Mouse (Mus musculus): ENCODE data around the gene Art2b.
"Not testable (repeated sequence)": the region's sequence is repeated elsewhere in the genome, so short reads cannot be mapped to it uniquely, and the experiment has no call there.

Gene Art2b

GRCm38 (mm10) chr7:101585408-101585807 is at the start of gene Art2b:
Gene Art2b, minus strand, starts transcription at chr7:101585600.
- in situ Hi-C loops (cut with MboI; ENCODE audit: unreplicated experiment in 2 of 2): no loop called here

- in situ Hi-C loops (cut with MboI; ENCODE audit: unreplicated experiment in 2 of 2): no loop called here
Observed at GRCm38 (mm10) chr7:101634513-101634912, 49.1 kb upstream of the Art2b start.

DNA sequence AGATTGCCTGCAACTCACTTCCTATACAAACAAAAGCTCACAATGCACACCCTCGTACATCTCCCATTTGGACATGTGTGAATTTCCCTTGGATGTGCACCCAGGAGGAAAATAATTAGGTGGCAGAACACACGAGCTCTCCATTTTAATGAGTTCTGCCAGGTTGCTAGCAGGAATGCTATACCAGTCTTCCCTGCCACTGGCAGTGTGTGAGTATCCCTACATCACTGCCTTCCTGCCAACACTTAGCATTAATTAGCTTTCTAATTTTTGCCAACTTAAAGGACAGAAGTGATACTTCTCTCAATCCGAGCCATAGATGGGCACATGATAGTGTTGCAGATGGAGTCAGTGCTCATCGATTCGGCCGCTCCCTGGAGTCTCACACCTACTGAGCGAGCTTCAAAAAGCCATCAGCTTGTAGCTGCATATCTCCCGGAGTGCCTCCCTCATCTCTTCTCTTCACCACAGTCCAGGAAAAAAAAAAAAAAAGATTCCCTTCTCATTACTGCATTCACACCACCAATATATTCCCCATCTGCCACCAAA is 48.3 kb upstream of the Art2b start:
- in situ Hi-C loops (cut with MboI; ENCODE audit: unreplicated experiment in 2 of 2): no loop called here

GRCm38 (mm10) chr7:101628481-101628880 is 43.1 kb upstream of the Art2b start:
- in situ Hi-C loops (cut with MboI; ENCODE audit: unreplicated experiment in 2 of 2): loop anchor here in 1 of 2 experiments (10.0 kb wide), 1 partner anchor 324 kb away; the partner anchor contains the start of gene Atg16l2

DNA sequence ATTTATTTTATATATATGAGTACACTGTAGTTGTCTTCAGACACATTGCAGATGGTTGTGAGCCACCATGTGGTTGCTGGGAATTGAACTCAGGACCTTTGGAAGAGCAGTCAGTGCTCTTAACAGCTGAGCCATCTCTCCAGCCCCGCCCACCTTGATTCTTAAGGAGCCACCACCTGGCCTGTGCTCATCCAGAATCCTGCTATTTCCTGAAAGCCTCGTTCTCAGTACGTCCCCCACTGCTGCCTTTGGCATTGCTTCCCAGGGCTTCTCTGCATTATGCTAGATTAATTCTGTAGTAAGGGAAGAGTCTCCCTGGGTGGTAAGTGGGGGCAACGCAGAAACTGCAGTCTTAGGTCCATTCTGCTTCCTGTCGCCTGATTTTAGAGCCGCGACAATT is 41.8 kb upstream of the Art2b start:
- in situ Hi-C loops (cut with MboI; ENCODE audit: unreplicated experiment in 2 of 2): loop anchor here in 1 of 2 experiments (10.0 kb wide), 1 partner anchor 322 kb away; the partner anchor contains the start of gene Atg16l2

GRCm38 (mm10) chr7:101624283-101624682 is 38.9 kb upstream of the Art2b start:
- in situ Hi-C loops (cut with MboI; ENCODE audit: unreplicated experiment in 2 of 2): loop anchor here (5.0 to 25.0 kb wide), 3 partner anchors 212 to 637 kb away; partner anchors contain the start of genes Gm45837 (in 2 of the 2) and Atg16l2 (in 1 of the 2)

DNA sequence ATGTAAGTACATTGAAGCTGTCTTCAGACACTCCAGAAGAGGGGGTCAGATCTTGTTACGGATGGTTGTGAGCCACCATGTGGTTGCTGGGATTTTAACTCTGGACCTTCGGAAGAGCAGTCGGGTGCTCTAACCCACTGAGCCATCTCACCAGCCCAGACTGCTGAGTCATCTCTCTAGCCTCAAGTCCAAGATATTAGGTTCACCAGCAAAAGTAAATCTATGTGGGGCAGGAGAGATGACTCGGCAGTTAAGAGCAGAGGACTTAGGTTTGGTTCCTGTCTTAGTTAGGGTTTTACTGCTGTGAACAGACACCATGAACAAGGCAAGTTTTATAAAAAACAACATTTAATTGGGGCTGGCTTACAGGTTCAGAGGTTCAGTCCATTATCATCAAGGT is 36.5 kb upstream of the Art2b start:
- in situ Hi-C loops (cut with MboI; ENCODE audit: unreplicated experiment in 2 of 2): loop anchor here (5.0 to 25.0 kb wide), 3 partner anchors 210 to 635 kb away; partner anchors contain the start of genes Gm45837 (in 2 of the 2) and Atg16l2 (in 1 of the 2)

DNA sequence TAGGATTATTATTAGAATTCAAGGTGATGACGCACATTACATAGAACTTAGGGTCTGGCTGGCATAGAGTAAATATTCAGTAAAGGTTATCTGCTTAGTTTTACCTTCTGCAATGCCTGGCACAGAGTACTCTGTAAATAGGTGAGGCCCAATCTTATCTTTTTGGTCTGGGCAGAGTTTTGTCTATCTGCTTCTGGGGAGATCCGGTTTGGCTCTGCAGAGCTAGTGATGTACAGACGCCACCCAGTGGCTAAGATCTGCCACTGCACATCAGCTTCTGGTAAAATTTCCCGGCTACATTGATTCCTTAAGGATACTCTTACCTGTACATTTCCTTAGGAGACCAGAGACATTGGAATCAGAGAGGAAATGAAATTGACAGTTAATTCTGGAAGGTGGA is 35.0 kb upstream of the Art2b start:
- in situ Hi-C loops (cut with MboI; ENCODE audit: unreplicated experiment in 2 of 2): loop anchor here (5.0 to 25.0 kb wide), 3 partner anchors 208 to 633 kb away; partner anchors contain the start of genes Gm45837 (in 2 of the 2) and Atg16l2 (in 1 of the 2)

GRCm38 (mm10) chr7:101618273-101618672 is 32.9 kb upstream of the Art2b start:
- in situ Hi-C loops (cut with MboI; ENCODE audit: unreplicated experiment in 2 of 2): loop anchor here in 1 of 2 experiments (25.0 kb wide), 1 partner anchor 631 kb away; no protein-coding TSS in a partner anchor

GRCm38 (mm10) chr7:101617438-101618165 is 32.2 kb upstream of the Art2b start:
- in situ Hi-C loops (cut with MboI; ENCODE audit: unreplicated experiment in 2 of 2): loop anchor here in 1 of 2 experiments (25.0 kb wide), 1 partner anchor 630 kb away; no protein-coding TSS in a partner anchor

GRCm38 (mm10) chr7:101616136-101616835 is 30.9 kb upstream of the Art2b start:
- in situ Hi-C loops (cut with MboI; ENCODE audit: unreplicated experiment in 2 of 2): loop anchor here in 1 of 2 experiments (25.0 kb wide), 1 partner anchor 629 kb away; no protein-coding TSS in a partner anchor

DNA sequence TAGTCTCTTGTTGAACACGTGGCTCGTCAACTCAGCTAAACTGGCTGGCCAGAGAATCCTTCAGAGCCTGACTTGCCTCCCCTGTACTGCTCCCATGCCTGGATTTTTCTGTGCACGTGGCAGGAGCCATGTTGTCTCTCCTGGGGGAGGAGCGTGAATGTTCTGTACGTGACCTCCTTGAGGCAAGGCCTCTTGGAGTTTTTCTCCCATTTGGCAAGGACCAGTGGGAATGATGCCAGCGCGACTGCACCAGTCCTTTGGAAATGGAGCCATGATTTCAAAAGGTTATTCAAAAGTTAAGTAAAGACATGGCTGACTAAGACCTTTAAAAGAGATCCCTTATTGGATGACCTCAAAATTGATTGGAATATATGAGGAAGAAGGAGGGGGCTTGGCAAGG is 30.0 kb upstream of the Art2b start:
- in situ Hi-C loops (cut with MboI; ENCODE audit: unreplicated experiment in 2 of 2): loop anchor here in 1 of 2 experiments (25.0 kb wide), 1 partner anchor 628 kb away; no protein-coding TSS in a partner anchor

DNA sequence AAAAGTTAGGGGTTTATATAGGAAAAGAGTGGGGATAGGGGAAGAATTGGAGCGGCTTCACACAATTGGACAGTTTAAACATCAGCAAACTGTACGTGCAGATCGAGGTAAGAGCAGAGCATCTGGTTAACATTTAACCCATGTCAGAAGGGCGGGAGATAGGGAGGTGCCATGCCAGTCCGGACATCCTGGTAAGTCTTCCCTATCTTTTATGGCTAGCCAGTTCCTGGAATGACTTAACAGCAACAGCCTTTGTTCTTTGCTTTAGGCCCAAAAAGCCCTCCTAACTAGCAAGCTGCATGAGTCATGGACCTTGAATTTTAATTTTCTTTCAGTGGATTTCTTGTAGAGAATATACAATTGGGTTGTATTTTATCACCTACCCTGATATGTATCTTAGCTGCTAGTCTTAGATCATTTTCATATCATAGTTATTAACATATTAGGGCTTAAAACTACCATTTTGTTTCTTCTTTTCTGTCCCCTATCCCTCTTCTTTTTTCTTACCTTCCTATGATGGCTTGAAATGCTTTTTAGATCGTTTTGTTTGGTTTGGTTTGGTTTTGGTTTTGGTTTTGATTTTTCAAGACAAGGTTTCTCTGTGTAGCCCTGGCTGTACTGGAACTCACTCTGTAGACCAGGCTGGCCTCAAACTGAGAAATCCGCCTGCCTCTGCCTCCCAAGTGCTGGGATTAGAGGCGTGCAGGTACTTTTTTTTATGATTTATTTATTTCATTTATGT is 27.6 kb upstream of the Art2b start:
- in situ Hi-C loops (cut with MboI; ENCODE audit: unreplicated experiment in 2 of 2): loop anchor here in 1 of 2 experiments (25.0 kb wide), 1 partner anchor 626 kb away; no protein-coding TSS in a partner anchor

DNA sequence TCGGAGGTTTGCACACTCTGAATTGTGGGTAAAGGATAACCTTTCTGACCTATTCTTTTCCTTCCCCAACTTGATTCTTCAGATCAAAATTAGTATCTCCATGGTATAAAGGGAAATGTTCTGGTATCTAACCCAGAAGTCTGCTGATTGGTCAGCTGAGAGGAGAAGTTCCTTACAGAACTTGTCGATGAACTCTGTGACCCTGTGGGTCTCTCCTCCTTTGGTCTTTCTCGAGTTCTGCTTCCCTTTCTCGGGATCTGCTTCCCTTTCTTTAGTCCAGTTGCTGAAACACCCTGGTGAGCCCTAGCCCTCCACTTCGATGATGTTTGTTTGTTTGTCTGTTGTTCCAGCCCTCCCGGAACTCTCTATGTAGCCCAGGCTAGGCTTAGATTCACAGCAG is 22.4 kb upstream of the Art2b start:
- in situ Hi-C loops (cut with MboI; ENCODE audit: unreplicated experiment in 2 of 2): loop anchor here in 1 of 2 experiments (25.0 kb wide), 1 partner anchor 621 kb away; no protein-coding TSS in a partner anchor

DNA sequence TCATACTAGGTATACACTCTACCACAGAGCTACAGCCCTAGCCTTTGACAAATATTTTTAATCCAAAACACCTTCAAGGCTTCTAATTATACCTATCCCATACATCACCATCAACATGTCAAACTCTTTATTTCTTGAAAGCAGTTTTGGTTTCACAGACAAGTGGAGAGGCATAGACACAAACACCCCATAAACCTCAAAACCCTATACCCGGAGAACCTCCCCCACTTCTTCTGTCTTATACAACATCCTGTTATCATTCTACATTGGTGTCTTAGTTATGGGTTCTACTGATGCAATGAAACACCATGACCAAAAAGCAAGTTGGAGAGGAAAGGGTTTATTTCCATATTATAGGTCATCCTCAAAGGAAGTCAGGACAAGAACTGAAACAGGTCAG is 15.0 kb upstream of the Art2b start:
- in situ Hi-C loops (cut with MboI; ENCODE audit: unreplicated experiment in 2 of 2): loop anchor here in 1 of 2 experiments (25.0 kb wide), 1 partner anchor 613 kb away; no protein-coding TSS in a partner anchor

DNA sequence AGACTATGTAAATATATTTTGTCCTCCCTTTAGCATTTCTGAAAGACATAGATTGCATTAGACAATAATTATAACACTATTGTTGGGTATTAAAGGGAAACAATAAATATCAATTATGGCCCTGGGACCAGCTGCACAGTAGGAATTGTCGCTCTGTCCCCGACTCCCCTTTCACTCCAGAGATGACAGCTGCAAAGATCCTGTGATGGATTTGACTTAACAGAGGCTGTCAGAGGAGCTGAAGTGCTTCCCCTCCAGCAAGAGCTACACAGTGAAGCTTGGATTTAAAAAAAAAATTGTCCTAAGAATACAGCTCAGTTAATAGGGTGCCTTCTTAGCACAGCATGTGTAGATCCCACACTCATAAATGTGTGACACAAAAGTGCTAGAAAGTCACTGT is 13.1 kb upstream of the Art2b start:
- in situ Hi-C loops (cut with MboI; ENCODE audit: unreplicated experiment in 2 of 2): no loop called here

- in situ Hi-C loops (cut with MboI; ENCODE audit: unreplicated experiment in 2 of 2): no loop called here
Observed at GRCm38 (mm10) chr7:101594969-101595368, 9.6 kb upstream of the Art2b start.

DNA sequence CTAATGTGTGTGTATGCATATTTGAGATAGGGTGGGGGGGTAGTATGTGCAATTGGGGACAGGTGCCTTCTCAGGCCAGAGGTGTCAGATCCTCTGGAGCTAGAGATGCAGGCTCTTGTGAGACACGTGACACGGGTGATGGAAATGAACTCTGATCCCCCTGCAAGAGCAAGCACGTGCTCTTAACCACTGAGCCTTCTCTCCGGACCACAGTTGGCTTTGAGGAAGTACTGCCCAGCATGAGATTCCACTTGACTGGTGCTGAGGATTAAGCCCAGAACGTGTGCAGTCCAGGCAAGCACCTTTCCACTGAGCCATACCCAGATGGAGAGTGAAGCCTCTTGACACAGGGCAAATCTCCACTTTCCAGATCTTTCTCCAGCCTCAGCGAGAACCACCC is 1.1 kb downstream of the Art2b start:
- in situ Hi-C loops (cut with MboI; ENCODE audit: unreplicated experiment in 2 of 2): not testable (repeated sequence)

DNA sequence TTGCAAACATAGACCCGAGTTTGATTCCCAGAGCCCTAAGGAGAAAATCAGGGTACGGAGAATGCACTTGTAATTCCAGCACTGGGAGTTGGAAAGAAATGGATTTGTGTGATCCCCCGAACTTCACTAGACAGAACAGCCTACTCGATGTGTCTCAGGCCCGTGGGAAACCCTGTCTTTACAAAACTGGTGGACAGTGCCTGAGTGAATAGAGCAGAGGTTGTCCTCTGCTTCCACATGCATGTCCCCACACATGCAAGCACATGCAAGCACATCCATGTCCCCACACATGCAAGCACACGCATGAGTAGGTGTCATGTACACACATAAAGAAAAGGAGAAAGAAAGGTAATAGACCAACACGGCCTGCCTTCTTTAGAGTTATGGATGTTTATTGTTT is 3.4 kb downstream of the Art2b start:
- in situ Hi-C loops (cut with MboI; ENCODE audit: unreplicated experiment in 2 of 2): no loop called here

DNA sequence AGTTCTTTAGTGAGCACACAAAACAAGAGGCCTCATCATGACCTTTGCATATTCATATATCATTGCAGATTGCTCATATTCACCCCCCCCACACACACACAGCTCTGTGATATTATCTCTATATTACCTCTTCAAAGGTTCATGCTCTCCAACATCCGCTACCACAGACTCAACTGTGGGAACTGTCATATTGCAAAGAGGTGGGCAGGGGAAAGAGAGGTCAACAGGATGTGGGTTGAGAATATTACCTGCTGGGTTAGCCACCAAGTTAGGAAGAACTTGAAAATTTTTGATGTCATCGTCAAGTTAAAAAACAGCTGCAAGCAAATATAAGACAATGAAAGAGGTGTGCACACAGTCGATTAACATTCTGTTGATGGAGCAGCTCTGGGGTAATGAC is 4.5 kb downstream of the Art2b start:
- in situ Hi-C loops (cut with MboI; ENCODE audit: unreplicated experiment in 2 of 2): not testable (repeated sequence)
